Mouse (Mus musculus): ENCODE measurements around the gene Ttbk1. TPM values are rescaled to one million over a fixed set of nuclear protein-coding genes. Genes with fewer than 3 reads are reported as not detected.
A peak's percentile ranks its signal among the peaks of the same experiment; 100 is the strongest.

The Ttbk1 gene
- polyA plus RNA-seq, 1 experiment from 2014 or later = 0.14 TPM

DNA sequence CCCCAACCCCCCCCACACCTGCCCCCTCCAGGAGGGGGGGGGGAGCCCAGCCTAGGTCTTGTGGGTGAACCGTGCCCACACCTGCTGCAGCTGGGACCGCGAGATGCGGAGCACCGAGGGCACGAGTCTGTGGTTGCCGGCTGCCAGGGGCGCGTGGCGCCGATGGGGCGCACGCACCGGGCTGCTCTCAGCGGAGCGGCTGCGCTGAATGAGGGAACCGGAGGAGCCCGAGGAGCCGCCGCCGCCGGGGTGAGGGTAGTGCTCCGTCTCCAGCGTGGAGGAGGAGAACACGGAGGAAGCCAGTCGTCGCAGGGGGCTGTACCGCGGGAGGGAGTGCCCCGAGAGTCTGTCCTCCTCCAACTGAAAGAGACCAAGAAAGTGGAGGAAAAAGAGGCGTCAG is 26.8 kb downstream of the Ttbk1 start:
- Histone ChIP-seq H3K4me1 (ENCODE audit: control insufficient read depth, insufficient read depth, low read length) (peaks cover 27% of the 10 kb centered on the region), H3K9ac (ENCODE audit: low read length) (peak overlapping the region; percentile 57), H3K27ac (ENCODE audit: low read length) (no peak overlapping the region), H3K4me2 (ENCODE audit: low read depth, low read length) (peak overlapping the region; percentile 64), H3K27me3 (ENCODE audit: control insufficient read depth, insufficient read depth, low read length) (peaks cover 35% of the 10 kb centered on the region), H3K4me3 (ENCODE audit: low read length) (peak overlapping the region; percentile 50), H3K9me3 (replicated peaks; ENCODE audit: control insufficient read depth, low read length) (no peaks in the 10 kb centered on the region), H3K36me3 (ENCODE audit: control insufficient read depth, insufficient read depth) (no peaks in the 10 kb centered on the region)
- ATAC-seq (replicated peaks; ENCODE audit: extremely low read depth, insufficient read depth, low FRiP score) = no peak
- 1% methylated on average over 32 of the region's 32 CpGs for WGBS

DNA sequence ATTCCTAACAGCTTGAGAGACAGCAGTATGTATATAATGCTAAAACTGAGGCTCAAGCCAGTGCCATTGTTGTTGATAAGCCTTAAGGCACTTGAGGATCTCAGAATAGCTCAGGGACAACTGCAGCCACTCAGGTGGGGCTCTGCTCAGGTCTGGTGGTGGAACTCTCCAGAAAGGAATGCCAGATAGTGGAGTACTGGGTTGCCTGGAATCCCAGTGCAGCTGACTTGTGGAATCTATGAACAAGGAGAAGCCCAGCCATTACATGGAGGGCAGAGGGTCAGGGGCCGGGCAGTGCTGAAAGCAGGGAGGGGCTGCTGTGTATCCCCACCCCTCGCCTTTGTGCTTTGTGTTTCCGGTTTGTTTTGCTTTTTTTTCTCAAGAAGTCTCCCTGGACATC is 29.0 kb downstream of the Ttbk1 start:
- WGBS = 7% methylated on average over 3 of the region's 3 CpGs
- Histone ChIP-seq H3K9me3 (replicated peaks; ENCODE audit: control insufficient read depth, low read length) (no peaks in the 10 kb centered on the region), H3K27me3 (ENCODE audit: control insufficient read depth, insufficient read depth, low read length) (peaks cover 47% of the 10 kb centered on the region), H3K36me3 (ENCODE audit: control insufficient read depth, insufficient read depth) (no peaks in the 10 kb centered on the region), H3K4me1 (ENCODE audit: control insufficient read depth, insufficient read depth, low read length) (peaks cover 38% of the 10 kb centered on the region), H3K4me2 (ENCODE audit: low read depth, low read length) (peak overlapping the region; percentile 6; the same call in 1 of the 2 replicates), H3K27ac (ENCODE audit: low read length) (peak overlapping the region; percentile 68), H3K4me3 (ENCODE audit: low read length) (no peak overlapping the region), H3K9ac (ENCODE audit: low read length) (no peak overlapping the region)
- peak; percentile 80 for ATAC-seq (replicated peaks; ENCODE audit: extremely low read depth, insufficient read depth, low FRiP score)

DNA sequence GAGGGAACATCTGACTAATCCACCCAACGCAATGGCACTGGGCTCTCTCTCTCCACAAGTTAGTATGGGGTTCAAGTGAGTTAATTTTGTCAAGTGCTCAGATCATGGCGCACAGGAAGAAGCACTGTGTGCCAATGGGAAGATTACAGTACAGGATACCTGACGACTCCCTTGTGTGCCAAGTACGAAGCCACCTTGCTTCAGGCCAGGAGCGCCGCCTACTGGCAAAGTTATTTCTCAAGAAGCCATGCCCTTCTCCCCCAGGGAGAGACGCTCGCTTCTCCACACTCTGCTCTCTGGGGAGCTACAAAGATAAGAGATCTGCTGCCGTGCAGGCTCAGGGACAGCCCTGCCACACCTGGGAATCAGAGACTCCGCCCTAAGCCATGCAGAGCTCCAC is 29.7 kb downstream of the Ttbk1 start:
- no peak for ATAC-seq (replicated peaks; ENCODE audit: extremely low read depth, insufficient read depth, low FRiP score)

DNA sequence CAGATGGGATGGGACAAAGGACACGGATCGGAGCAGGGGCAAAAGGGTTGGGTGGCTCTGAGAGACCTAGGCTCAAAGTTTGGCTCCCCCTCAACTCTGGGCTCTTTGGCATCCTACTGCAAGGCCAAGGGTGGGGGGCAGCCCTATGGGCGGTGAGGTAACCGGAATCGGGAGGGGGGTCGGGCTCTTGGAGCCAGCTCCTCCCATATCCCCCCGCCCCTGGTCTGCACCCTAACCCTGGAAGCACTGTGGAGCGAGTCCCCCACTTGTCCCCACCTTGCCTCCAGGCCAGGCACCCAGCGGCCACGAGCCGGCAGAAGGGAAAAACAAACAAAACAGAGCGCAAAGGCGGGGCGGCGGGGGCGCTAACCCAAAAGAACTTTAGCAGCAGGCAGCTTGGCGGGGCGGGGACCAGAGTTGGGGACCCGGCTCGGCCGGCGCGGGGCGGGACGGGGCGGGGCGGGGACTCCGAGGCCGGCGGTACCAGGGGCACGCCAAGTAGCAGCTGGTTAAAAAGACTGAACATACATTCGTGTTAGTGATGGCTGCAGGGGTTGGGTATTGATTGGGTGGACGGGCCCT is 32.3 kb downstream of the Ttbk1 start:
- no peak overlapping the region for H3K27ac ChIP-seq (ENCODE audit: low read length)
- H3K27me3 ChIP-seq (ENCODE audit: control insufficient read depth, insufficient read depth, low read length) = peaks cover 51% of the 10 kb centered on the region
- 1% methylated on average over 33 of the region's 33 CpGs for WGBS
- H3K9me3 ChIP-seq (replicated peaks; ENCODE audit: control insufficient read depth, low read length) = no peaks in the 10 kb centered on the region
- no peaks in the 10 kb centered on the region for H3K36me3 ChIP-seq (ENCODE audit: control insufficient read depth, insufficient read depth)
- H3K4me2 ChIP-seq (ENCODE audit: low read depth, low read length) = peak overlapping the region; percentile 80
- no peak for ATAC-seq (replicated peaks; ENCODE audit: extremely low read depth, insufficient read depth, low FRiP score)
- peak overlapping the region; percentile 51 for H3K4me3 ChIP-seq (ENCODE audit: low read length)
- peak overlapping the region; percentile 60 for H3K9ac ChIP-seq (ENCODE audit: low read length)
- peaks cover 26% of the 10 kb centered on the region for H3K4me1 ChIP-seq (ENCODE audit: control insufficient read depth, insufficient read depth, low read length)

More for the DNA sequence above, 29.7 kb downstream of the Ttbk1 start:
- Histone ChIP-seq H3K4me3 (ENCODE audit: low read length) (no peak overlapping the region), H3K9ac (ENCODE audit: low read length) (no peak overlapping the region), H3K27me3 (ENCODE audit: control insufficient read depth, insufficient read depth, low read length) (peaks cover 54% of the 10 kb centered on the region), H3K4me1 (ENCODE audit: control insufficient read depth, insufficient read depth, low read length) (peaks cover 38% of the 10 kb centered on the region), H3K36me3 (ENCODE audit: control insufficient read depth, insufficient read depth) (no peaks in the 10 kb centered on the region), H3K27ac (ENCODE audit: low read length) (peak overlapping the region; percentile 68), H3K4me2 (ENCODE audit: low read depth, low read length) (peak overlapping the region; percentile 6; the same call in 1 of the 2 replicates), H3K9me3 (replicated peaks; ENCODE audit: control insufficient read depth, low read length) (no peaks in the 10 kb centered on the region)
- WGBS = 14% methylated on average over 10 of the region's 10 CpGs

DNA sequence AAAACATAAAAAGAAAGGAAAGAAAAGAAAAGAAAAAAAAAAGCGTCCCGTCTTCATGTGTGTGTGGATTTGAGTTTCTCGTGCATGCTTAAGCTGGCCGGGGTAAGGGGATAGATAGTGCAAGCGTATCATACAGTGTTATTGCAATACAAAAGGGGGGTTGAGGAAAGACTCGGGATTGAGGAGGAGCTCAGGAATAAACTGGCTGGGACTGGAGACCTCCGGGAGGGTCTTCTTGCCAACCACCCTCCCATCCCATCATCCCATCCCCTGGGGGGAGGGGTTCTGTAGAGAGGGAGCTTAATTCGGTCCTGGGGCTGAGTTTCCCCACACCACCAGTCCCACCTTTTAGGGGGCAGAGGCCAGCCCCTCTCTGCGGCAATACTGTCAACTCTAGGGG is 32.9 kb downstream of the Ttbk1 start:
- WGBS = 3% methylated on average over 9 of the region's 9 CpGs
- Histone ChIP-seq H3K9me3 (replicated peaks; ENCODE audit: control insufficient read depth, low read length) (no peaks in the 10 kb centered on the region), H3K36me3 (ENCODE audit: control insufficient read depth, insufficient read depth) (no peaks in the 10 kb centered on the region), H3K27ac (ENCODE audit: low read length) (no peak overlapping the region), H3K4me1 (ENCODE audit: control insufficient read depth, insufficient read depth, low read length) (peaks cover 26% of the 10 kb centered on the region), H3K27me3 (ENCODE audit: control insufficient read depth, insufficient read depth, low read length) (peaks cover 44% of the 10 kb centered on the region), H3K9ac (ENCODE audit: low read length) (peak overlapping the region; percentile 60), H3K4me3 (ENCODE audit: low read length) (peak overlapping the region; percentile 51), H3K4me2 (ENCODE audit: low read depth, low read length) (peak overlapping the region; percentile 80)
- ATAC-seq (replicated peaks; ENCODE audit: extremely low read depth, insufficient read depth, low FRiP score) = no peak

DNA sequence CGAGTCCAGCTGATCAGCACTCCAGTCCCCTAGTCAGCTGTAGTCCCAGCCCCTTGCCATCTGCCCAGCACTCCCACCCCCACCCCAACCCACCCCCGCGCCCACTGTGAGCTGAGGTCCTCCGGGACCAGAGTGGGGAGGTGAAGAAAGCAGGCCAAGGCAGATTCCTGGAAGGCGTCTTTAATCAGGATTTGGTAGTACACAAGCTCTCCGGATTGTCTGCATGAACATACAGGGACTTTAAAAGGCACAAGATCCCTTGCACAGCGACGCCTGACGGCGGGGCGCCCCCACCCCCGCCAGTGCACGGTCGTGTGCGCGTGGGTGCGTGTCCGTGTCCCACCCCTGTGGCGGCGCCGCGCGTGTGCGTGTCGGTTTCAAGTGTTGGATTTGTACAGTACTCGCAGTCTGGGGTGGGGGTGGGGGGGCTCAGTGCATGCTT is 33.5 kb downstream of the Ttbk1 start:
- Histone ChIP-seq H3K4me2 (ENCODE audit: low read depth, low read length) (peak overlapping the region; percentile 80), H3K27me3 (ENCODE audit: control insufficient read depth, insufficient read depth, low read length) (peaks cover 42% of the 10 kb centered on the region), H3K4me3 (ENCODE audit: low read length) (peak overlapping the region; percentile 51), H3K4me1 (ENCODE audit: control insufficient read depth, insufficient read depth, low read length) (peaks cover 26% of the 10 kb centered on the region), H3K9ac (ENCODE audit: low read length) (peak overlapping the region; percentile 47; the same call in 1 of the 2 replicates), H3K27ac (ENCODE audit: low read length) (no peak overlapping the region), H3K9me3 (replicated peaks; ENCODE audit: control insufficient read depth, low read length) (no peaks in the 10 kb centered on the region), H3K36me3 (ENCODE audit: control insufficient read depth, insufficient read depth) (no peaks in the 10 kb centered on the region)
- no peak for ATAC-seq (replicated peaks; ENCODE audit: extremely low read depth, insufficient read depth, low FRiP score)
- 3% methylated on average over 26 of the region's 26 CpGs for WGBS

DNA sequence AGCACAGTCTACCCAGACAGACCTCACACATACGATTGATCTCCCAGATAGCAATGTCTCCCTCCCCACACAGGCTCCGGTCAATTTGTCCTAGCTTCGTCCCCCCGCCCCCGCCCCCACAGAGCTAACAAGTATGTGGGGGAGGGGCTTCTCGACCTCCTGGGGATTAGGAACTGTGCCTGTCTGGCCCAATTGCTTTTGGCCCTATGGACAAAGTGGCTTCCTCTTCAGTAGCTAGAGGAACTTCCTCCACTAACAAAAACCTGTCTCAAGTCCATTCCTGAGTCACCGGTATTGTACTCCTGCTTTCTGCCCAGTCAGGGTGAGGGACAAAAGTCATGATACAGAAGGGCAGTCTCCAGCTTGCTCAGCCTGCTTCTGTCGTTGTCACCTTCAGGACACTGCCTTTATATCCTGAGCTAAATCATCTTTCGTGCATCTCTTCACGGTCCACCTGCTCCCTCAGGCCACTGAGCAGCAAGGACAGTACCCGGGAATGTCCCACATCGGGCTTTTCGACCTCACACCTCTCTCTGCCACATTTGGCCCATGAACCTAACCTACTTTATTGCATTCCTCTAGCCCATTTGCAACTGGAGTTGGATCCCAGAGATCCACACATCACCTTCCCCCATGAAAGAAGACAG is 34.0 kb downstream of the Ttbk1 start:
- Histone ChIP-seq H3K9me3 (replicated peaks; ENCODE audit: control insufficient read depth, low read length) (no peaks in the 10 kb centered on the region), H3K9ac (ENCODE audit: low read length) (no peak overlapping the region), H3K4me1 (ENCODE audit: control insufficient read depth, insufficient read depth, low read length) (peaks cover 23% of the 10 kb centered on the region), H3K4me3 (ENCODE audit: low read length) (no peak overlapping the region), H3K27me3 (ENCODE audit: control insufficient read depth, insufficient read depth, low read length) (peaks cover 42% of the 10 kb centered on the region), H3K4me2 (ENCODE audit: low read depth, low read length) (no peak overlapping the region), H3K36me3 (ENCODE audit: control insufficient read depth, insufficient read depth) (no peaks in the 10 kb centered on the region), H3K27ac (ENCODE audit: low read length) (no peak overlapping the region)
- ATAC-seq (replicated peaks; ENCODE audit: extremely low read depth, insufficient read depth, low FRiP score) = no peak
- 17% methylated on average over 13 of the region's 13 CpGs for WGBS

DNA sequence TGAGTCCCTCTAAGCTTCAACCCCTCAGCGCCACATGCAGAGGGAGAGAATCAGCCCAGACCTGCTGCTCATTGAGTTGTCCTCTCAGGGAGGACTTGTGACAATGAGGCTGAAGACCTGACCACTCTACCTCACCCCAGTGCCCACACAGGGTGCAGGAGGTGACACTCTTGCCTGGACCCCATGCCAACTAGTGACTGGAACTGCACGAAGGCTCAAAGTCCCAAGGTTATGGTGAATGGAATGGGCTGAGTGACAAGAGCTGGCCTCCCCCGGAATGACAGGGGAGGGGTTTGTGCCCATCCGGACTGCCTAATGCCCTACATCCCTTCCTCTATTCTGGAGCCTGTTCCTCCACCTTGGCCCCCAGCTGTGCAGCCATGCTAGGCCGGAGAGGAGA is 34.8 kb downstream of the Ttbk1 start:
- peaks cover 16% of the 10 kb centered on the region for H3K4me1 ChIP-seq (ENCODE audit: control insufficient read depth, insufficient read depth, low read length)
- no peak for ATAC-seq (replicated peaks; ENCODE audit: extremely low read depth, insufficient read depth, low FRiP score)
- no peak overlapping the region for H3K4me3 ChIP-seq (ENCODE audit: low read length)
- no peak overlapping the region for H3K9ac ChIP-seq (ENCODE audit: low read length)
- H3K9me3 ChIP-seq (replicated peaks; ENCODE audit: control insufficient read depth, low read length) = no peaks in the 10 kb centered on the region
- peaks cover 38% of the 10 kb centered on the region for H3K27me3 ChIP-seq (ENCODE audit: control insufficient read depth, insufficient read depth, low read length)
- H3K4me2 ChIP-seq (ENCODE audit: low read depth, low read length) = no peak overlapping the region
- no peaks in the 10 kb centered on the region for H3K36me3 ChIP-seq (ENCODE audit: control insufficient read depth, insufficient read depth)
- no peak overlapping the region for H3K27ac ChIP-seq (ENCODE audit: low read length)
- 50% methylated on average over 5 of the region's 5 CpGs for WGBS

DNA sequence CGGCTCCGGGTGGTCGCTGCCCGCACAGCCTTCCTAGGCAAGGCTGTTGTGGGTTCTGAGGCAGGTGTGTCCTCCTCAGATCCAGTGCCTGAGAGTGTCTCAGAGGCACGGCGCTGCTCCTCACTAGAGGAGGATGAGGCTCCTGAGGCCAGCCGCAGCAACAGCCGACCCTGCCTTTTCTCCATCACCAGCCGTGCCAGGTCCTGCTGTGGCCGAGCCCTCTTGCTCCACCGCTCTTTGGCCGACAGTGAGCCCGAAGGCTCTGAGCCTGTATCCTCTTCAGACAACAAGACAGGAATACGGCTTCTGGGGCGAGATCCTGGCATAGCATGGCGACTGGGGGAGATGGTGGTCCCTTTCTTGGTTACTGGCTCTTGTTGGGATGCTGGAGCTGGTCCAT is 41.2 kb downstream of the Ttbk1 start:
- Histone ChIP-seq H3K4me3 (ENCODE audit: low read length) (no peak overlapping the region), H3K27me3 (ENCODE audit: control insufficient read depth, insufficient read depth, low read length) (peaks cover 51% of the 10 kb centered on the region), H3K4me1 (ENCODE audit: control insufficient read depth, insufficient read depth, low read length) (no peaks in the 10 kb centered on the region; the same call in 1 of the 2 replicates), H3K4me2 (ENCODE audit: low read depth, low read length) (no peak overlapping the region), H3K9ac (ENCODE audit: low read length) (no peak overlapping the region), H3K9me3 (replicated peaks; ENCODE audit: control insufficient read depth, low read length) (no peaks in the 10 kb centered on the region), H3K36me3 (ENCODE audit: control insufficient read depth, insufficient read depth) (no peaks in the 10 kb centered on the region), H3K27ac (ENCODE audit: low read length) (no peak overlapping the region)
- 87% methylated on average over 16 of the region's 16 CpGs for WGBS
- no peak for ATAC-seq (replicated peaks; ENCODE audit: extremely low read depth, insufficient read depth, low FRiP score)
